Mouse (Mus musculus) liver, embryonic 14.5 days (tissue): Measurements from ENCODE around the gene Dnaaf1. TPM values are rescaled to one million over a fixed set of nuclear protein-coding genes. Genes with fewer than 3 reads are reported as not detected.

Experiments
- ATAC-seq: fragments of 200-750 bp; cut with Nextera tagmentation; 2 replicates; pipeline ENCODE4 v1.8.0; 2017; ENCODE audit warnings: moderate number of reproducible peaks, mild to moderate bottlenecking, moderate library complexity; ENCODE audit not compliant: insufficient read depth
- DNase-seq, 3 experiments: peaks; one replicate each; pipeline ENCODE4 v3.0.0-alpha.2; 2012 to 2013; ENCODE audit warnings: low read depth in 3 of 3, low spot score in 3 of 3
- H3K27ac ChIP-seq: fragments of 300-500 bp; sonication (generic); 2 replicates; pipeline ENCODE4 v1.5.1; 2014; ENCODE audit warnings: moderate library complexity, mild to moderate bottlenecking, control low read depth, inconsistent platforms
- H3K27me3 ChIP-seq: fragments of 300-500 bp; sonication (generic); 2 replicates; pipeline ENCODE4 v1.6.1; 2014; ENCODE audit warnings: mild to moderate bottlenecking, low read length, moderate library complexity; ENCODE audit not compliant: control insufficient read depth, insufficient read depth
- H3K36me3 ChIP-seq: fragments of 300-500 bp; sonication (generic); replicated peaks from 2 replicates; pipeline ENCODE4 v1.6.1; 2014; ENCODE audit warnings: low read depth; ENCODE audit not compliant: control insufficient read depth, insufficient read depth
- H3K4me1 ChIP-seq, 2 experiments: fragments of 200-500 bp in 1 of 2; fragments of 300-500 bp in 1 of 2; sonication (generic) in 1 of 2; replicated peaks; 2 replicates each; pipeline ENCODE4 v1.6.1; 2012 to 2014; ENCODE audit warnings: antibody characterized with exemption in 1 of 2, inconsistent platforms in 1 of 2, low read length in 1 of 2; ENCODE audit not compliant: control insufficient read depth in 2 of 2, insufficient read depth in 2 of 2
- H3K4me2 ChIP-seq: fragments of 300-500 bp; sonication (generic); 2 replicates; pipeline ENCODE4 v1.6.1; 2014; ENCODE audit warnings: low read depth, mild to moderate bottlenecking, control low read depth, moderate library complexity
- H3K4me3 ChIP-seq, 2 experiments: fragments of 200-500 bp in 1 of 2; fragments of 300-500 bp in 1 of 2; sonication (generic) in 1 of 2; 2 replicates each; pipeline ENCODE4 v1.5.1; 2012 to 2014; ENCODE audit warnings: low read depth in 2 of 2, low read length in 2 of 2, mild to moderate bottlenecking in 2 of 2, control low read depth in 1 of 2, inconsistent platforms in 1 of 2, moderate library complexity in 1 of 2; ENCODE audit not compliant: insufficient read depth in 1 of 2
- H3K9ac ChIP-seq: fragments of 300-500 bp; sonication (generic); replicated peaks from 2 replicates; pipeline ENCODE4 v1.6.1; 2014; ENCODE audit warnings: mild to moderate bottlenecking, control low read depth, moderate library complexity
- H3K9me3 ChIP-seq: fragments of 300-500 bp; sonication (generic); 2 replicates; pipeline ENCODE4 v1.6.1; 2016; ENCODE audit warnings: low read length, mixed read lengths; ENCODE audit not compliant: control insufficient read depth
- CTCF ChIP-seq: IDR thresholded peaks from 2 replicates; pipeline ENCODE4 v1.5.1; 2016; ENCODE audit warnings: antibody characterized with exemption, low read depth, control low read depth
- EP300 ChIP-seq: IDR thresholded peaks from 2 replicates; pipeline ENCODE4 v1.6.1; 2016; ENCODE audit warnings: antibody characterized with exemption, low read depth
- WGBS: fragments of 180-500 bp; shearing (Covaris S2); extraction: QIAGEN DNeasy Blood & Tissue Kit; methylation state at CpG from one replicate; pipeline ENCODE4 v1.1.7; 2014; ENCODE audit not compliant: insufficient replicate concordance; 5-methylcytosine and 5-hydroxymethylcytosine counted together
- polyA plus RNA-seq, 2 experiments: library from polyadenylated mRNA; depleted of rRNA in 1 of 2; stranded (reverse) in 1 of 2; unstranded in 1 of 2; fragments of >200 nt; fragmentation: Nextera tagmentation in 1 of 2; extraction: Ambion mirVana in 1 of 2; gene quantifications; 2 replicates each; pipeline versions ENCODE4 v1.2.1 to v1.2.3; 2012 to 2014

Gene Dnaaf1
- polyA plus RNA-seq, 2 experiments: 0.03 to 0.04 TPM

DNA sequence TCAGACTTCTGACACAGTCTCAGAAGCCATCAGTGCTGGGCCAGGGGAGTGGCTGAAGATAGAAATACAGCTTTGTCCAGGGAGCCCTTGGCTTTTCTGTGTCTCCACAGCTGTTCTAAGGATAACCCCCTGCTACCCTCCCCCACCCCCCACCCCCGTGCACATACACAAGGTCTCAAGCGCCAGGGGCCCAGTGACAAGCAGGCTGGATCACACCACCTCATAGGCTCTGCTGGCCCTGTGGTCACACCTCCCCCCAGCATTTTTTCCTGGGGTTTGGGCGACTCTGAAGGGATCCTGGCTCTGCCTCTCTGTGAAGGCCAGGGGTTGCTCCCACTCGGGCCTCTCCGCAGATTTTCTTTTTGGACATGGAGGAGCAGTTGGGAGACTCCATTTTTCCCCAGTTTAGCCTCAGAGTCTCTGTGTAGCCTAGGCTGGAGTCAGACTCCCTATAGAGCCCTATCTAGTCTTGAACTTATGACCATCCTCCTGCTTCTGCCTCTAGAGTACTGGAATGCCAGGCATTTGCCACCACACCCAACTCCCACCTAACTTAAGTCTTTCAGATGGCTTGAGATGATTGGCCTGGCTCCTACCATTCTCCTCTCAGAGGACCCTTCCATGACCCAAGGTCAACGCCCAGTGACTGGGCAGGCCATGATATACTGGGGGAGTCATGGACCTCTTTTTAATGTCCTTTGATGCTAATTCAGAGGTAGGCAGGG is 45.2 kb downstream of the Dnaaf1 start:
- ATAC-seq (no peak), DNase-seq (no peak)
- Histone ChIP-seq H3K4me2 (no peak overlapping the region), H3K4me1 (no peaks in the 10 kb centered on the region), H3K9me3 (no peaks in the 10 kb centered on the region), H3K9ac (no peak overlapping the region), H3K36me3 (no peaks in the 10 kb centered on the region), H3K27me3 (no peaks in the 10 kb centered on the region), H3K27ac (no peak overlapping the region), H3K4me3 (no peak overlapping the region)
- 53% methylated on average over 6 of the region's 6 CpGs for WGBS
- TF ChIP-seq EP300 (no peak), CTCF (no peak)

DNA sequence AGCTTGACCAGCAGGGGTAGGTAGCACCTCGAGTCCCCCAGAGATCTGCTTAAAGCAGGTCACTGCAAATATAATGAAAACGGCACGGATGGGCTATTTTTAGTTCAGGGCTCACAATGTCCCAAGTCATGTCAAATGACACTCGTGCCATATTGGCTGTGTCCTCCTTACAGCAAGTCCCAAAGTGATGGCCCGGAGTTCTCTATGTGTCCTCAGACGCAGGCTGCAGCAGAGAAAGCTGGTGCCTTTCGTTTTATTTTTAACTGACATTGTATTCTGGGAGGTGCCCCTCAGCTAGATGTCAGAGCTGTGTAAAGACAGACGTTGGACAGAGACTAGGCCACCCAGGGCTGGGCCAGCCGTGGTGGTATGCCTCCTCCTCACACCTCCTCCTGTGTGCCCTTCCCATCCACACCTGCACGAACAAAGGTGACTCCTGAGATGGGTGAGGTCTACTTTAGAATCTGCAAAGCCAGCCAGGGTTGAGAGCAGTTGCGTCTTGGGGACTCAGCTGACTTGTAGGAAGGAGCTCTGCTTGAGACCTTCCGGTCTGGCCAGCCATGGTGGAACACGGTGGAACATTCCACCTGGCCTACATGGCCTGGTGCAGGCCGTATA is 45.9 kb downstream of the Dnaaf1 start:
- no peaks in the 10 kb centered on the region for H3K27me3 ChIP-seq
- 65% methylated on average over 14 of the region's 14 CpGs for WGBS
- no peaks in the 10 kb centered on the region for H3K36me3 ChIP-seq
- no peak overlapping the region for H3K4me3 ChIP-seq
- no peak overlapping the region for H3K4me2 ChIP-seq
- no peaks in the 10 kb centered on the region for H3K4me1 ChIP-seq
- DNase-seq (no peak), ATAC-seq (no peak)
- no peak for TF ChIP-seq EP300
- TF ChIP-seq CTCF: no peak
- H3K9me3 ChIP-seq: no peaks in the 10 kb centered on the region
- H3K9ac ChIP-seq: no peak overlapping the region
- no peak overlapping the region for H3K27ac ChIP-seq

DNA sequence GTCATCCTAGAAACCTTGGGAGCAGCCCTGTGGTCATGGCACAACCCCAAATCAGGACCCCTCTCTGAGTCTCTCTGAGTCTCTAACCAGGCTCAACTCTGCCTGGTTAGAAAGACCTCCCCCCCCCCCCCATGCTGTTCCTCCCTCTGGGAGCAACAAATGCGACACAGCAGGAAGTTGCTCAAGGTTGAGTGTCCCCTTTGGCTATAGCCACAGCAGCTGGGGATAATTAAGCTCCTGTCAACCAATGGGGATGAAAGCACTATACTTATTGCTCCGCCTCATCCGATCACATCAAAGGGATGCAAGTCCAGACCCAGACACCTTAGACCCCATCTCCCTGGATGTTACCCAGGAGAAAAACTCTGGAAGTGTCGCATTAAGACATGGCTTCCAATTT is 47.5 kb downstream of the Dnaaf1 start:
- TF ChIP-seq CTCF (no peak), EP300 (no peak)
- H3K27me3 ChIP-seq: no peaks in the 10 kb centered on the region
- no peak for ATAC-seq
- no peaks in the 10 kb centered on the region for H3K36me3 ChIP-seq
- peaks cover 0 to 3% of the 10 kb centered on the region in 2 experiments; a peak in 3 of 4 replicates for H3K4me1 ChIP-seq
- no peak overlapping the region for H3K9ac ChIP-seq
- WGBS: 50% methylated on average over 4 of the region's 4 CpGs
- no peak for DNase-seq
- H3K27ac ChIP-seq: no peak overlapping the region
- no peaks in the 10 kb centered on the region for H3K9me3 ChIP-seq
- H3K4me2 ChIP-seq: no peak overlapping the region
- no peak overlapping the region for H3K4me3 ChIP-seq

DNA sequence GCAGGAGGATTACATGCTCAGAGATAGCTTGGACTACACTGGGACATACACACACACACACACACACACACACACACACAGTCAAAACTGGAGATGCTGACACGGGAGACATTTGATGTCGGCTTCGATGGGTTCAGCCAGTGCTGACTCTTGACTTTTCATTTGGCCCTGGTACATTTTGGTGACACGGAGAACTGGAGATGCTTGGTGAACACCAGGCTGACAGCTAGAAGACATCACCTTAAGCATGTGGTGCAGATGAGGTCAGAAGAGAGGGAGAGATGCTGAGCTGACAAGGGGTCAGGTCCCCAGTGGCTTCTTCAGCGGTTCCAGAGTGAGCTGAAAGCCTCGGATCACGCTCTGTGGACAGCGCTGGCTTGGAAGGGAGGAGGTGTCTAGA is 48.0 kb downstream of the Dnaaf1 start:
- H3K27ac ChIP-seq: no peak overlapping the region
- ATAC-seq: no peak
- TF ChIP-seq CTCF (no peak), EP300 (no peak)
- H3K36me3 ChIP-seq: no peaks in the 10 kb centered on the region
- H3K9ac ChIP-seq: no peak overlapping the region
- H3K4me2 ChIP-seq: no peak overlapping the region
- no peak overlapping the region for H3K4me3 ChIP-seq
- H3K27me3 ChIP-seq: no peaks in the 10 kb centered on the region
- DNase-seq: no peak
- peaks cover 0 to 6% of the 10 kb centered on the region in 2 experiments; a peak in 3 of 4 replicates for H3K4me1 ChIP-seq
- H3K9me3 ChIP-seq: no peaks in the 10 kb centered on the region
- 72% methylated on average over 8 of the region's 8 CpGs for WGBS

DNA sequence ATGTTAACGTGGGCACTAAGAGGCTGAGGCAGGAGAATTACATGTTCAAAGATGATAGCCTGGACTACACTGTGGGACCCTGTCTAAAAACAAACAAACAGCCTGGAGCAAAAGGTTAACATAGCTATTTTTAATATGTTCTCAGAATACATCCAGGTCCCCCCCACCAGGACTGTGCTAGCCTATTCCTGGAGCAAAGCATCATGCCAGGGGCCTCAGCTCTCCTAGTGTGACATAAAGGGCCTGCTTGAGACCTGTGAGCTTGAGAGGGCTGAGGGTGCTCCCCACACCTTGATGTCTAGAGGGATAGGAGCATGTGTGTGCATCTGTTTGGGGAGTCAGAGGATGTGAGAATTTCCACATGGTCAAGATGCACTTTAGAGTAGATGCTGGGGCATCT is 48.7 kb downstream of the Dnaaf1 start:
- Histone ChIP-seq H3K4me3 (no peak overlapping the region), H3K27me3 (no peaks in the 10 kb centered on the region), H3K36me3 (no peaks in the 10 kb centered on the region), H3K4me2 (no peak overlapping the region), H3K27ac (no peak overlapping the region), H3K4me1 (peaks cover 0 to 6% of the 10 kb centered on the region in 2 experiments; a peak in 3 of 4 replicates), H3K9me3 (no peaks in the 10 kb centered on the region), H3K9ac (no peak overlapping the region)
- DNase-seq: no peak
- ATAC-seq: no peak
- WGBS: 64% methylated on average over 1 of the region's 1 CpGs
- no peak for TF ChIP-seq CTCF
- TF ChIP-seq EP300: no peak
